Mouse (Mus musculus): ENCODE results near the gene Nxt2. TPM values are rescaled to one million over a fixed set of nuclear protein-coding genes. Genes with fewer than 3 reads are reported as not detected.
A peak's percentile ranks its signal among the peaks of the same experiment; 100 is the strongest.
"Not testable (repeated sequence)": the region's sequence is repeated elsewhere in the genome, so short reads cannot be mapped to it uniquely, and the experiment has no call there.

Gene Nxt2
- 1 to 10 TPM; 3.3 to 3.5 TPM for total RNA-seq (2021)
- long read RNA-seq, experiment 1, transcript Nxt2-203 (4 exons, 2,484 nt), result major isoform, 7 of 8 reads
- long read RNA-seq, experiment 1, partial matches to known transcripts, result 0 of 8 reads
- long read RNA-seq, experiment 1, other reads (novel, unspliced or antisense), result 1 of 8 reads
- long read RNA-seq, experiment 2, transcript Nxt2-203 (4 exons, 2,484 nt), result major isoform, 5 of 8 reads
- long read RNA-seq, experiment 2, partial matches to known transcripts, result 2 of 8 reads
- long read RNA-seq, experiment 2, other reads (novel, unspliced or antisense), result 1 of 8 reads

DNA sequence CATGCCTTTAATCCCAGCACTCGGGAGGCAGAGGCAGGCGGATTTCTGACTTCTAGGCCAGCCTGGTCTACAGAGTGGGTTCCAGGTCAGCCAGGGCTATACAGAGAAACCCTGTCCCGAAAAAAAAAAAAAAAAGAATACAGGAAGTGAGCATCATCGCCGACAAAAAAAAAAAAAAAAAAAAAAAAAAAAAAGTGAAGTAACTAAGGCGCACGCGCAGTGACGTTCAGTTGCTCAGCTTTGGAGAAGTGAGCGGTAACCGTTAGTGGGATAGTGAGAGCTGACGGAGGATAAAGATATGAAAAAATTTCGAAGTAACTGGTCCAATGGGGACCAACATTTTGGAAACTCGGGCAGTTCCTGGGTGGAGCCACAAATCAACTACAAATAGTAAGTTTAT is at the start of gene Nxt2:
TSS of gene Nxt2 (plus strand) at position 229 of the 400 bp plus-strand sequence.
- no peak for DNase-seq

DNA sequence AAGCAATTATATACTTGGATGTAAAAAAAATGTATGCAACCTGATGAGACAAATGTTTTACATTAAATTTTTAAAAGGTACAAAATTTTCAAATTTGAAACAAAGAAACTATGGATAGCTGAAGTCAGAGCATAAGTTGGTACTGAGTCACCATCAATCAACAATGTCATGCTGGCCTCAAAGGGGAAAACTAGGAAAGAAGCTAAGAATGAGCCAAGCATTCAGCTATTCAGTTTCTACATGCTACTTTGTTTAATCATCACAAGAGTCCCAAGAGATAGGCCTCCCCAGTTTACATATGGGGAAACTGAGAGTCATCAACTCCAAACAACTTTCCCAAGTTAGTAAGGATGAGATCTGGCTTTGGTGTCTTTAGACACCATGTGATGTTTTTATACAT is 49.6 kb upstream of the Nxt2 start:
- no peak for DNase-seq

- DNase-seq, result no peak
Measured at GRCm38 (mm10) chrX:142182026-142182425, 44.5 kb upstream of the Nxt2 start.

GRCm38 (mm10) chrX:142189023-142189703 is 37.4 kb upstream of the Nxt2 start:
- DNase-seq, result no peak

- no peak for DNase-seq
Measured at GRCm38 (mm10) chrX:142190355-142190754, 36.2 kb upstream of the Nxt2 start.

DNA sequence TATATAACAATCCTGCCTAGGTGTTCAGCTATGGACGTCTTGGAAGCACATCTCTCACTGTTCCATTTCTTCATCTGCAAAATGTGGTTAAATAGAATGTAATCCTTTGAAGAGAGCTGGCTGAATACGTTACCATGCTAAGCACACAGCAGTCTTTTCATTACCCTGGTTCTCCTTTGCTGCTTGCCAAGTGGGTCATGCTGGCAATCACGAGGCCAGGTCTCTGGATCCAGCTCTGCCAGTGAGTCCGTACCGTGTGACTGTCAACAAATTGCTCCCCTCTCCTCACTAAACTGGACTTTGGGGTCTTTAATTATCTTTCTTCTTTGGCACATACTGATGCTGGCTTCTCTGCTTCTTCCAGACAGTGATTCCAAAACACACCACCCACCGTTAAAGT is 32.1 kb upstream of the Nxt2 start:
- no peak for DNase-seq

DNA sequence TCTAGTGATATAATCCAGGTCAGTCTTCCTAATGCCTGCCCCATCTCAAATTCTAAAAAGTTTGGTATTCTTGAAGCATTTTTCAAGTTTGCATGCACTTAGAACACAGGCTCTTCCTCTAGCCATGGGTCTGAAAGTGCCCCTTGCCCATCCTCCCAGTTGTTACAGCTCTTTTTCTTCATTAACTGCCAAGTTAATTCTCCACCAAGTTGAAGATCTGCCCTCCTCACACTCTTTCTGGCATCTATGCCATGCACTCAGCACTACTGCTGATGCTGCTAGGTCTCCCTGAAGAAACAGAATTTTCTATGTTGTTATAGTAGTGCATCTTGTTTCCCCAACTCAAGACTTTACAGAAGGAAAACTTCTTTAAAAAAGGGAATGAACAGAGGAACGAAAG is 31.0 kb upstream of the Nxt2 start:
- DNase-seq, result no peak

- DNase-seq, result no peak
Measured at GRCm38 (mm10) chrX:142196831-142197230, 29.7 kb upstream of the Nxt2 start, which contains the start of gene Gucy2f. Gucy2f (minus strand) TSS chrX:142196931.

DNA sequence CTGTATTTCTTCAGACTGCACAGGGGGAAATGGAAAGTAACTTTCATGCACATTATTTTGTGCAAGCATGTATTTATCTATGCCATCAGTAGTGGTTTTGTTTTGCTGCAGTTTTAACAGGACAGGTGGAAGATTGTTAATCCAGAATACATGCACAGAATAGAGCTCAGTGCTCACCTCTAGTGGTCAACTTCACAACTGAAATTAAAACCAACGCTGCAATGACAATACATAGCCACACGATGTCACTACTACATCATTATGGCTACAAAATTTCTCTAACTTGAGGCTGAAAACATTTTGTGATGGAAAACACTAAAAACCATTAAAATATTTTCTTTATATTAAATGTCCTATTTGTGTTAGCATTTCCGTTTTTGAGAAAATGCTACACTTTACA is 26.3 kb upstream of the Nxt2 start:
- no peak for DNase-seq

GRCm38 (mm10) chrX:142227398-142228054 is 956 bp downstream of the Nxt2 start:
- DNase-seq, result peak; percentile 4

- DNase-seq, result peak; percentile 80
Measured at GRCm38 (mm10) chrX:142228055-142228768, 1.6 kb downstream of the Nxt2 start.

GRCm38 (mm10) chrX:142228769-142229158 is 2.2 kb downstream of the Nxt2 start:
- no peak for DNase-seq

GRCm38 (mm10) chrX:142236146-142236545 is 9.6 kb downstream of the Nxt2 start:
- DNase-seq, result not testable (repeated sequence)

- no peak for DNase-seq
Measured at GRCm38 (mm10) chrX:142237101-142237500, 10.5 kb downstream of the Nxt2 start.

DNA sequence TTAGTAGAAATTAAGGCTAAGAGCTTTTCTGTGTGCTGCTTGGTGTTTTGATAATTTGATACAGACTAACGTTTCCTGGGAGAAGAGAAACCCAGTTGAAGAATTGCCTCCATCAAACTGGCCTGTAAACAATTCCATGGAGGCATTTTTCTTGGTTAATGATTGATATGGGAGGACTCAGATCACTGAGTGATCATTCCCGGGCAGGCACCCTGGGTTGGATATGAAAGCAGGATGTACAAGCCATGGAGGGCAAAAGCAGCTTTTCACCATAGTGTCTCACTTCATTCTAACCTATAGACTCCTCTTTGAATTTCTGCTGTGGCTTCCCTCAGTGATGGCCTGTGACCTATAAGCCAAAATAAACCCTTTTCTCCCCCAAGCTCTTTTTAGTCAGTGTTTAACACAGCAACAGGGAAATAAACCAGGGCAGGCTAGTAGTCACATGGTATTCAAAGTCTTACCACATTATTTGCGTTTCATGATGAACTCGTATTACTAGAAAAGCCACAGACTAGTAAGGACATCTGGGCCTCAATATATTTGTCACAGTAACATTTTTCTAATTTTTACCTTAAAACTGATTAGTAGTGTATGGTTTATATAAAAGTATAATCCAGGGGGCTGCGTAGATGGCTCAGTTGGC is 19.2 kb downstream of the Nxt2 start:
- DNase-seq, result no peak

DNA sequence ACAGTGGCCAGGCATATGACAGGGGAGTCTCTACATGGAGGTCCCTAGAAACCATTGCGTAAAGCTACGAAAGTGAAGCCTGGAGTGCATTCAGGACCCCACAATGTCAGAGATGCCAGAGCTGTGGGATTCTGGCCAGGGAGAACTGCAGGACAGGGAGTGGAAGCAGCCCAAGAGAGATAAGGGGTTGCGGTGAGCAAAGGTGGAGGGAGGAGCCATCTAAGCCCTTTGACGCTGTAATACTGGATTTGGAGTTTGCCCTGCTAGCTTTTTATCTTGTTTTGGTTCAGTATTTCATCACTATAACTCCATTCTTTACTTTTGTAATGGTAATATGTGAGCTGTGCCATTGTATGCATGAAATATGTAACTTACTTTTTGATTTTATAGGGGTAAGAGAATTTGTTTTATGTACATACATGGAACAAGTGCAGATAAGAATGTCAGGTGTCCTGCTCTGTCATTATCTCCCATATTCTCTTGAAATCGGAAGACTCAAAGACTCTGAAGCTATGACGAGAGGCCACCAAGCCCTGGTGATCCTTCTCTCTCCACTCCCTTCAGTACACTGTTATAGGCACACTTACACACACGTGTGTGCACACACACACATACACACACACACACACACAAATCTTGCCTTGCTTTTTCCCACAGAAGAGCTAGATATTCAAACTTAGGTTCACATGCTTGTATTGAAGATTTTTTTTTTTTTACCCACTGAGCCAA is 23.6 kb downstream of the Nxt2 start:
- no peak for DNase-seq

- no peak for DNase-seq
Measured at GRCm38 (mm10) chrX:142276031-142276430, 49.5 kb downstream of the Nxt2 start.

- no peak for DNase-seq
Measured at GRCm38 (mm10) chrX:142276573-142276972, 50.0 kb downstream of the Nxt2 start.

DNA sequence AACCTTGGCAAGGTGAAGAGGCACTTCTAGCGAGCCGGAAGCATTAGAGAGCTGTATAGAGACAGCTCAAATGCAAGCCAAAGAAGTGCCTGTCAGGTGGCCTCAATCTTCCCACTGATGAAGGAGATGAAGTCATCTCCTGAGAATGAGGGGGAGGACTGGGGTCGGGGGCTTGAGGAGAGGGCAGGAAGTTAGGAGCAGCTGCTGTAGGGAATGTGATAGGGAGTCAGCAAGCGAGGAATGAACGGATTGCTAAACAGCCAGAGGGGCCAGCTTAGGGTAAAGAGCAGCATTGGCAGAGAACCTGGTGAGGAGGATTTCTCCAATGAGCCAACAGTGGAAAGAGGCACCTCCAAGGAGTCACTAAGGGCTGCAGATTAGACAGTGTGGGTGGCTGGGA is 59.3 kb downstream of the Nxt2 start:
- DNase-seq, result no peak

Measured in gastrocnemius, postnatal 25 days (tissue).